Mouse (Mus musculus) macrophage (primary cell): ENCODE data around the gene Defb45. TPM values are rescaled to one million over a fixed set of nuclear protein-coding genes. Genes with fewer than 3 reads are reported as not detected.

Experiments used
- H3K27ac ChIP-seq: fragments of 350-480 bp; formaldehyde crosslinking; 2 replicates; pipeline ENCODE4 v1.9.0; 2021
- H3K36me3 ChIP-seq: fragments of 350-480 bp; formaldehyde crosslinking; 2 replicates; pipeline ENCODE4 v1.9.0; 2021; ENCODE audit errors: inconsistent target
- H3K4me3 ChIP-seq: fragments of 350-480 bp; formaldehyde crosslinking; 2 replicates; pipeline ENCODE4 v1.9.0; 2021; ENCODE audit errors: inconsistent target
- H3K79me2 ChIP-seq: fragments of 350-480 bp; formaldehyde crosslinking; 2 replicates; pipeline ENCODE4 v1.9.0; 2021; ENCODE audit errors: inconsistent target
- WGBS: methylation state at CpG from one replicate; pipeline ENCODE4 v1.1.7; 2026; ENCODE audit warnings: inconsistent platforms; ENCODE audit not compliant: missing documents; 5-methylcytosine and 5-hydroxymethylcytosine counted together
- polyA plus RNA-seq: library from polyadenylated mRNA; stranded (reverse); fragments of 250-400 nt; gene quantifications from 3 replicates; pipeline ENCODE4 v1.2.4, GENCODE M21; 2018; ENCODE audit warnings: inconsistent platforms

Defb45 gene
- polyA plus RNA-seq, 1 experiment from 2014 or later, result not detected

DNA sequence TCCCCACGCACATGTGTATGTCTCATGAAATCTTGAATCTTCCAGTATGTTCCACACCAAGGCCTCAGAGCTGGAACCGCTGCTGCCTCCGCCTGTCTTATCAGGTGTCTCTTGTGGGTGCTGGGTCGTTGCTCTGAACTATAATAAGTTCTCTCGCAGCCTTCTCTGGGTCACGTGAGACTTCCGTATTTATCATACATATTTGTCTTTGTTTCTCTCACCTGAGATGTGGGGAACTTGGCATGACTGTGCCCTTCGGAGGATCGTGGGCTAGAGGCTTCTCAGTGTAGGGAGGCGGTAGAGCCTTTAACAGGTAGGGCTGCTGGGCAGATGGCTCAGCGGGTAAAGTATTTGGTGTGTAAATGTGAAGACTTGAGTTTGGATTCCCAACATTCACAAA, 18.6 kb downstream of the Defb45 start:
- Histone ChIP-seq H3K27ac (no peak overlapping the region), H3K36me3 (no peaks in the 10 kb centered on the region), H3K4me3 (no peak overlapping the region), H3K79me2 (no peaks in the 10 kb centered on the region)
- WGBS, result 88% methylated on average over 11 of the region's 11 CpGs

DNA sequence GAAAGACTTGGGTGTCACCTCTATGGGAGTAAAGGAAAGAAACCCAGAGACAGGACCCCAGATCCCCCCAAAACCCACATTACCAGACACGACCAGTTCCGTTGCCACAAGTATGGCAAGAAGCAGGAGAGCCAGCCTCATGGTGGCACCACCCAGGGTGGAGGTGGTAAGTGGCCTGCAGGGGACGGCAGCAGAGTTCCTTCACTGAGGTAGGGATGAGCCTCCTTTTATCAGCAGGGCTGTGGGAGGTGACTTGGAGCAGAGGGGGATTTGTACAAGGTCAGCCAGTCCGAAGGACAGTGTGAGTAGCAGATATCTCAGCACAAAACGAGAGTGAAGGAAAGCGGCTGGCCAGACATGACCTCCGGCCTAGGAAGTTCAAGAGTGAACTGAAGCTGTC, 19.1 kb downstream of the Defb45 start, which contains the start of gene Defb19:
Gene Defb19 (minus strand): TSS at position 206 of the 400 bp plus-strand sequence.
- H3K36me3 ChIP-seq, result no peaks in the 10 kb centered on the region
- WGBS, result 93% methylated on average over 7 of the region's 7 CpGs
- H3K27ac ChIP-seq, result no peak within 1 kb of the TSS
- no peak within 1 kb of the TSS for H3K4me3 ChIP-seq
- H3K79me2 ChIP-seq, result no peaks in the 10 kb centered on the region

DNA sequence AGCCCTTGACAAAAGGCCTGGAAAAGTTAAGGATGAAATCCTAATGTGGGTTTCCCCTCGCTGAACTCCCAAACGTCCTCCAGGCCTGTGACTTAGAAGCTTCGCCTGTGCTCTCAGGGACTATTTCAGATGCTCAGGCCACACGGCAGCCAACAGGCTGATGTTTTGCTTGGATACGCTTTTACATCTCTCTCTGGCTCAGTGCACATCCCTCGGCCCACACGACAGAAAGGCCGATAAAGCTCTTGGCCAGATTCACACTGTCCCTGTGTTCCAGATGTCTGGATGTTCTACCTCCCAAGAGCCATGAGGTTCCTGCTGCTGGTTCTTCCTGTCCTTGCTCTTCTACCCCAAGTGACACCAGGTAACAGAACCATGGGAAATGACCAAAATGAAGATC, 25.7 kb downstream of the Defb45 start:
- WGBS, result 92% methylated on average over 8 of the region's 8 CpGs
- H3K79me2 ChIP-seq, result no peaks in the 10 kb centered on the region

DNA sequence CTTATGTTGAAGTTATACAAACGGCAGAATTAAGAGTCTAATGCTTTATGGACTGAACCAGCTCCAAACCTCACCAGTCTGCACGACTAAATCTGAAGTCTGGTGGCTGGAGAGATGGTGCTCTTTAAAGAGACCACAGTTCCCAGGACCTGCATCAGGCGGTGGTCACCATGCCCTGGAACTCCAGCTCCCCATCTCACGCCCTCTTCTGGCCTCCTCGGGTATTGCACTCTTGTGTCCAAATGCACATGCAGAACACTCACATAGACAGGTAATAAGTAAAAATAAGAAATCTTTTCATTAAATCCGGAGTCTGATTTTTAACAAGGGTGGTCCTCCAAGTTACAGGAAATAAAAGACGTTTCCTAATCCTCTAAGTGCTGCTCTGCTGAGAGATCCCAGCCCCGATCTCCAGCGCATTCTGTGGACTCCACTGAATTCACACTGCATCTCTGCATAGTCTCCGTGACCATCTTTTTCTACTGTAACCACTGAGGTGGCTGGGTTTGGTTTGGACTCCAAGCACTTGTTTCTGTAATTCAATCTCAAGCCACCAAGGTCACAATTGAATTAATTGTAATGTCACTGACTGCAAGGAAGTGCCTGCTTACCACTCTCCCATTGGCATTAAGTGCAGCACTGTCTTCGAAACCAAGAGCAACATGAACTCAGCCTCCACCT, 26.9 kb downstream of the Defb45 start, which contains the start of gene Defb21:
Gene Defb21 (plus strand): TSS at position 631 of the 681 bp plus-strand sequence.
- no peaks in the 10 kb centered on the region for H3K79me2 ChIP-seq
- H3K4me3 ChIP-seq, result no peak within 1 kb of the TSS
- H3K27ac ChIP-seq, result no peak within 1 kb of the TSS
- 61% methylated on average over 10 of the region's 11 CpGs for WGBS
- H3K36me3 ChIP-seq, result no peaks in the 10 kb centered on the region

More for the DNA sequence above, 25.7 kb downstream of the Defb45 start:
- Histone ChIP-seq H3K27ac (no peak overlapping the region), H3K4me3 (no peak overlapping the region), H3K36me3 (no peaks in the 10 kb centered on the region)

DNA sequence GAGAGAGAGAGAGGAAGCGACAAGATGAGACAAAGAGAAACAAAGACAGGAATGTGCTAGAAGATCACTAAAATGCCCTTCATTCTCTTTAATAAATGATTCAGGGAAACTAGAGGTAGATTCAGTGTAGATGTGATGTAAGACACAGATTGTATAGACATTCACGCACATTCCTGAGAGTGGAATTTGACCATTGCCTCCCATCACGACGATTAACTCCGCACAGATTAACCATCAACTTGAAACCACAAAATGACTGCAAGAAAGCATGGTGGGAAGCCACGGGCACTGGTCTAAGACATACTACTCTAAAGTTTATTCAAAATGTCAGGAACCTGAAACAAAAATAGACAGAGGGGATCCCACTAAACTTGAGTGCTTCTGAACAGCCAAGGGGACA, 28.9 kb downstream of the Defb45 start:
- Histone ChIP-seq H3K4me3 (no peak overlapping the region), H3K79me2 (no peaks in the 10 kb centered on the region), H3K36me3 (no peaks in the 10 kb centered on the region), H3K27ac (no peak overlapping the region)
- 43% methylated on average over 6 of the region's 6 CpGs for whole genome bisulfite sequencing

DNA sequence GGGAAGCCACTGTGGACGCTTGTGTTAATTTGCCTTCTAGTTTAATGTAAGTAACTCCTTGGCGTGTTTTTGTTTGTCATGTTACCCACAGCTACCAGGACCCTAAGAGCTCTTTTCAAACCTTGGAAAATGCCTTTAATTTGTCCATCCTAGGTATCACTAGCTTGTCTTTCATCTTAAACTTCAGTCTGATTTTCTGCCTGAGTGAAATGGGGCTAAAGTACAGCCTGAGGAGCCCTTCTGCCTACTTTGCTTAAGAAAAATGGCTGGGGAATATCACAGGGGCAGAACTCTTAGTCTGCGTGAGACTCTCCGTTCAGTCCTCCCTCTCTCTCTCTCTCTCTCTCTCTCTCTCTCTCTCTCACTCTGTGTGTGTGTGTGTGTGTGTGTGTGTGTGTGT, 29.3 kb downstream of the Defb45 start:
- Histone ChIP-seq H3K27ac (no peak overlapping the region), H3K4me3 (no peak overlapping the region), H3K36me3 (no peaks in the 10 kb centered on the region), H3K79me2 (no peaks in the 10 kb centered on the region)
- WGBS, result 83% methylated on average over 3 of the region's 4 CpGs

DNA sequence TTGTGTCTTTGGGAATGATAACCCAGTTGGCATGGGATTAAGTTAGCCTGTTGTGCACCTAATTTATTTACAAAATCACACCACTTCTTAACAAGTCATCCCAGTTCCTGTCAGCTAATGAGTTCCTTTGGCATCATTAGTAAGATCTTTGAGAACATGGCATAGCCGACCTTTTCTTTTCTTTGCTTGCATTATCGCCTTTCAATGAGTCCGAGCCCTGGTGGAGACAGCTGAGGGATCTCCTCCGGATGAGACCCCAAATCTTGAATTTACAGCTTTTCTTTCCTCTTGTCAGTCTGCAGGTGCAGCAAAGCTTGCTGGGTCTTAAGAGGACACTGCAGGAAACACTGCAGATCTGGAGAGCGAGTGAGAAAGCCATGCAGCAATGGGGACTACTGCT, 30.2 kb downstream of the Defb45 start, which contains the start of gene Gm17416:
Gene Gm17416 (plus strand): TSS at position 301 of the 400 bp plus-strand sequence.
- WGBS, result 85% methylated on average over 5 of the region's 5 CpGs
- Histone ChIP-seq H3K79me2 (no peaks in the 10 kb centered on the region), H3K27ac (no peak within 1 kb of the TSS), H3K36me3 (no peaks in the 10 kb centered on the region), H3K4me3 (no peak within 1 kb of the TSS)

DNA sequence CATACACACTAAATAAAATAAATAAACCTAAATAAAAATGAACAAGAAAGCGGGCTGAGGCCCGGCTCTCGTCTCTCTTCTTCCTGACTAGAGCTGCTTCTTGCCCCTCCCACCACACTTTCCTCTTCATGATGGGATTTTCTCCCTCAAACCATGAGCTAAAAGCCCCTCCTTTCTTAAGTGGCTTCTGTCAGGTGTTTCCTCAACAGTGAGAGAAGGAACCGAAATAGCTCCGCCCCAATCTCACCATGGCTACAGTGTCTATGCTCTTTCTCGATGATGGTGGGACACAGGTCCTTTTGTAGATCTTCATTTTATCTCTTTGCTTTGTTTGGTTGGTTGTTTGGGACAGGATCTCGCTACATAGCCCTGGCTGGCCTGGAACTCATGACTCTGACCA, 42.5 kb downstream of the Defb45 start:
- Histone ChIP-seq H3K27ac (no peak overlapping the region), H3K36me3 (no peaks in the 10 kb centered on the region), H3K79me2 (no peaks in the 10 kb centered on the region), H3K4me3 (no peak overlapping the region)
- 25% methylated on average over 7 of the region's 7 CpGs for WGBS

DNA sequence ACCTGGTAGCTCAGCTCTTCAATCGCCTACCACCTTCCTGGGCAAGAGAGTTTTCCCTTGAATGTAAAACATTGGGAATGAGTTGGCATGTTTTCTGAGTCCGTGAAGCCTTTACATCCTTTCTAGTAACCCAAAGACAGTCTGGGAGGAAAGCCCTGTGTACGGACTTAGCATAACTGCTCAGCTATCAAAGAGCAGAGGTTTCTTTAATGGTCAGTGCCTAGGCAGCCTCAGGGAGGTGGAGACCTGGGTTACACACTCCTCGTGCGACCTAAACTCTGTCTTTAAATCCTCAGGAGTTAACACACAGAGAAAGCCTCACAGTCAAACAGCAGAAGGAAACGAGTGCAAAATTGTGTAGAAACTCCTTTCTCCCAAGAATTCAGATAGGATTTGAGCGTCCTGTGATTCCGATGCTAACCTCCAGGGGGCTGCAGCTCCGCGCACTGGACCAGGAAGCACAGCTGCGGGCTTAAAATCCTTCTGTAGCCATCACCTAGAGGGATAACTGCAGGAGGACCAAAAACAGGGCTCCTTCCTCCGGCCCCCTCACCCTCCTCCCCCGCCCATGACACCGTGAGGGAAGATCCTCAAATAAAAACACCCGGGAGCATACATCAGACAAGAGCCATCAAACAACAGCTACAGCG, 45.3 kb downstream of the Defb45 start:
- no peak overlapping the region for H3K27ac ChIP-seq
- WGBS, result 21% methylated on average over 16 of the region's 16 CpGs
- no peak overlapping the region for H3K4me3 ChIP-seq
- H3K36me3 ChIP-seq, result no peaks in the 10 kb centered on the region
- no peaks in the 10 kb centered on the region for H3K79me2 ChIP-seq

DNA sequence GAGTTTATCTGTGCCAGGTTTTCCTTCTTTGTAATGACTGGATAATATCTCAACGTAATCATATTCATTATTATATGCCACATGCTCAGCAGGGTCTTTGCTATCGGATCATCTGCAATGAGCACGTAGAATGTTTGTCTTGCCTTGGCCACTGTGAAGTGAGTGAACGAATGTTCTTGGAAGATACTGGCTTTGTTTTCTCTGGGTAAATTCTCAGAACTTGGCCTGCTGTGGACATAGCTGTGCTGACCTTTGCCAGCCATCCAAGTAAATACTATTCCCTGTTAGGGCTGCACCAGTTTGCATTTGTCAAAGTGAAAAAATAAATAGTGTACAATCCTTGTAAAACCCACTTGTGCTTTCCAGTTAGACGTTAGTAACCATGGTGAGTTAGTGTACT, 51.1 kb downstream of the Defb45 start:
- Histone ChIP-seq H3K27ac (no peak overlapping the region), H3K36me3 (no peaks in the 10 kb centered on the region), H3K4me3 (no peak overlapping the region), H3K79me2 (no peaks in the 10 kb centered on the region)
- WGBS, result 93% methylated on average over 5 of the region's 5 CpGs

DNA sequence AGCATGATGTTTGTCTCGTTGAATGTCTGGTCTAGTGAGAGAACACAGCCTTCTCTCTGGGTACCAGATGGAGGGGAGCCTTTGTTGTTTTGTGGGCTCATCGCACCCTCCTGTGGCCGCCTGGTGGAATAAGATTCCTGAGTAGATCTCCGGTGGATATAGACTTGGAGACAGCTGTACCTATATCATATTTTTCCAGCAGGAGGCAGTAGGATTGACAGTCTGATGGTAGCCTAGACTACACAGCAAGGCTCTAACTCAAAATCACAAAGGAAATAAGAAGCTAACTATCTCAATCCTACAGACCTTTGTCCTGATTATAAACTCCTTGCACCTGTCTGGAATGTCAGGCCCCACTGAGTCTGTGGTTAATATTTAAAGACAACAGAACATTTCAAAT, 54.5 kb downstream of the Defb45 start:
- H3K4me3 ChIP-seq, result no peak overlapping the region
- H3K36me3 ChIP-seq, result no peaks in the 10 kb centered on the region
- H3K79me2 ChIP-seq, result no peaks in the 10 kb centered on the region
- H3K27ac ChIP-seq, result no peak overlapping the region
- WGBS, result 23% methylated on average over 4 of the region's 4 CpGs

DNA sequence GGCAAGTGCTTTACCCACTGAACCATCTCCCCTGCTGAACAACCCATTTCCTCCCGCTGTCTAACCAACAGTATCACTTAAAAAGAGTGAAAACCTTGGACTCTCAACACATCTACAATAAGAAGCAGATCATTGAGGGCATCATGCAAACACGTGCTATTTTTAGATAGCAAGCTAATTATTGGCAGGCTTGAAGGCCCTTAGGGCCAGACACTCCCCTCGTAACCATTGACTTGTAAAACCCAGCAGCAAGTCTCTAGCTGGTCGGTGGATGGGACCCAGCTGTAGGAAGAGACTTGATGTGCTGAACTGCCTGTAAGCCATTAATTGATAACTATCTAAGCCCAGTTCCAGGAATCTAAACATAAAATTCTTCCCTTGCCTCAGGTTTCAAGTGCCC, 55.7 kb downstream of the Defb45 start:
- WGBS, result 96% methylated on average over 4 of the region's 4 CpGs
- no peaks in the 10 kb centered on the region for H3K36me3 ChIP-seq
- H3K4me3 ChIP-seq, result no peak overlapping the region
- H3K27ac ChIP-seq, result no peak overlapping the region
- no peaks in the 10 kb centered on the region for H3K79me2 ChIP-seq

Other genes starting within 250 kb of the Defb45 start
- not detected in 3 replicates for gene Nrsn2, start 222.8 kb downstream of the Defb45 start, polyA plus RNA-seq
- 0.11 to 0.15 TPM in 2 of 3 replicates, not detected in the other for gene Sox12, start 201.3 kb downstream of the Defb45 start, polyA plus RNA-seq
- gene Zcchc3, start 184.4 kb downstream of the Defb45 start, polyA plus RNA-seq, result 0.60 to 1.1 TPM (median 0.98 TPM) in 3 replicates
- not detected in 3 replicates for gene 6820408C15Rik, start 183.8 kb downstream of the Defb45 start, polyA plus RNA-seq
- not detected in 3 replicates for gene Defb23, start 134.8 kb downstream of the Defb45 start, polyA plus RNA-seq
- not detected in 3 replicates for gene Defb20, start 122.3 kb downstream of the Defb45 start, polyA plus RNA-seq
- not detected in 3 replicates for gene Defb22, start 109.3 kb downstream of the Defb45 start, polyA plus RNA-seq
- not detected in 3 replicates for gene Defb26, start 87.7 kb downstream of the Defb45 start, polyA plus RNA-seq
- not detected in 3 replicates for gene Defb28, start 81.1 kb downstream of the Defb45 start, polyA plus RNA-seq
- not detected in 3 replicates for gene Defb29, start 59.3 kb downstream of the Defb45 start, polyA plus RNA-seq
- gene Gm17416, start 30.1 kb downstream of the Defb45 start, polyA plus RNA-seq, result not detected in 3 replicates
- gene Defb21, start 26.7 kb downstream of the Defb45 start, polyA plus RNA-seq, result not detected in 3 replicates
- not detected in 3 replicates for gene Defb19, start 19.1 kb downstream of the Defb45 start, polyA plus RNA-seq
- gene Defb36, start 4.9 kb upstream of the Defb45 start, polyA plus RNA-seq, result not detected in 3 replicates
- not detected in 3 replicates for gene Defb25, start 23.7 kb upstream of the Defb45 start, polyA plus RNA-seq
- not detected in 3 replicates for gene Rem1, start 27.6 kb upstream of the Defb45 start, polyA plus RNA-seq
- 58.4 to 93.5 TPM (median 77.2 TPM) in 3 replicates for gene H13, start 70.1 kb upstream of the Defb45 start, polyA plus RNA-seq
- 0.46 to 1.1 TPM (median 0.52 TPM) in 3 replicates for gene Mcts2, start 87.6 kb upstream of the Defb45 start, polyA plus RNA-seq
- gene Id1, start 136.9 kb upstream of the Defb45 start, polyA plus RNA-seq, result 0.27 to 88.3 TPM (median 0.39 TPM) in 3 replicates
- gene Cox4i2, start 154.8 kb upstream of the Defb45 start, polyA plus RNA-seq, result not detected in 3 replicates
- gene Bcl2l1, start 232.3 kb upstream of the Defb45 start, polyA plus RNA-seq, result 38.6 to 159 TPM (median 48.4 TPM) in 3 replicates
- 3.4 to 14.0 TPM (median 11.8 TPM) in 3 replicates for gene Tpx2, start 248.6 kb upstream of the Defb45 start, polyA plus RNA-seq